Mouse (Mus musculus) stomach, embryonic 16.5 days (tissue): Measurements from ENCODE around the gene Ndufs2. TPM values are rescaled to one million over a fixed set of nuclear protein-coding genes. Genes with fewer than 3 reads are reported as not detected.
A peak's percentile ranks its signal among the peaks of the same experiment; 100 is the strongest.

Experiments
- ATAC-seq: fragments of 200-750 bp; cut with Nextera tagmentation; 2 replicates; pipeline ENCODE4 v1.8.0; 2017; ENCODE audit warnings: moderate number of reproducible peaks, moderate TSS enrichment; ENCODE audit not compliant: insufficient read depth, low FRiP score
- H3K27ac ChIP-seq: fragments of 300-500 bp; sonication (generic); 2 replicates; pipeline ENCODE4 v1.5.1; 2014; ENCODE audit warnings: low read length
- H3K27me3 ChIP-seq: fragments of 300-500 bp; sonication (generic); 2 replicates; pipeline ENCODE4 v1.6.1; 2014; ENCODE audit warnings: low read length, control low read depth, mixed read lengths; ENCODE audit not compliant: control insufficient read depth, insufficient read depth
- H3K36me3 ChIP-seq: fragments of 300-500 bp; sonication (generic); 2 replicates; pipeline ENCODE4 v1.6.1; 2014; ENCODE audit warnings: low read length; ENCODE audit not compliant: control insufficient read depth, insufficient read depth
- H3K4me1 ChIP-seq: fragments of 300-500 bp; sonication (generic); 2 replicates; pipeline ENCODE4 v1.6.1; 2014; ENCODE audit warnings: low read length, control low read depth, mixed read lengths; ENCODE audit not compliant: control insufficient read depth, insufficient read depth
- H3K4me2 ChIP-seq: fragments of 300-500 bp; sonication (generic); 2 replicates; pipeline ENCODE4 v1.6.1; 2014; ENCODE audit warnings: low read depth, low read length, mixed read lengths
- H3K4me3 ChIP-seq: fragments of 300-500 bp; sonication (generic); replicated peaks from 2 replicates; pipeline ENCODE4 v1.5.1; 2014; ENCODE audit warnings: mild to moderate bottlenecking, low read length
- H3K9ac ChIP-seq: fragments of 300-500 bp; sonication (generic); 2 replicates; pipeline ENCODE4 v1.6.1; 2014; ENCODE audit warnings: low read length
- H3K9me3 ChIP-seq: fragments of 300-500 bp; sonication (generic); replicated peaks from 2 replicates; pipeline ENCODE4 v1.6.1; 2016; ENCODE audit warnings: low read length, control low read depth; ENCODE audit not compliant: control insufficient read depth
- WGBS: fragments of 180-500 bp; shearing (Covaris S2); extraction: QIAGEN DNeasy Blood & Tissue Kit; methylation state at CpG from one replicate; pipeline ENCODE4 v1.1.7; 2014; 5-methylcytosine and 5-hydroxymethylcytosine counted together
- polyA plus RNA-seq: library from polyadenylated mRNA; unstranded; fragments of >200 nt; fragmentation: Nextera tagmentation; extraction: Ambion mirVana; gene quantifications from 2 replicates; pipeline ENCODE4 v1.2.1, GENCODE M21; 2015

Gene Ndufs2
- polyA plus RNA-seq, 1 experiment from 2014 or later, result 260 TPM

GRCm38 (mm10) chr1:171286517-171286916 is 35.3 kb upstream of the Ndufs2 start:
- no peak overlapping the region for H3K4me2 ChIP-seq
- H3K9me3 ChIP-seq, result no peaks in the 10 kb centered on the region
- no peaks in the 10 kb centered on the region for H3K27me3 ChIP-seq
- H3K36me3 ChIP-seq, result peaks cover 18% of the 10 kb centered on the region; the same call in 1 of the 2 replicates
- WGBS, result 86% methylated on average over 19 of the region's 19 CpGs
- H3K4me1 ChIP-seq, result peaks cover 23% of the 10 kb centered on the region
- ATAC-seq, result no peak
- H3K4me3 ChIP-seq, result peak overlapping the region; percentile 99; the same call in 1 of the 2 replicates
- no peak overlapping the region for H3K9ac ChIP-seq
- H3K27ac ChIP-seq, result no peak overlapping the region

GRCm38 (mm10) chr1:171285096-171285892 is 34.1 kb upstream of the Ndufs2 start:
- ATAC-seq, result no peak
- Histone ChIP-seq H3K4me2 (no peak overlapping the region), H3K9me3 (no peaks in the 10 kb centered on the region), H3K27ac (peak overlapping the region; percentile 30), H3K36me3 (peaks cover 18% of the 10 kb centered on the region; the same call in 1 of the 2 replicates), H3K4me3 (no peak overlapping the region; the same call in 1 of the 2 replicates), H3K9ac (peak overlapping the region; percentile 7; the same call in 1 of the 2 replicates), H3K4me1 (peaks cover 26% of the 10 kb centered on the region), H3K27me3 (no peaks in the 10 kb centered on the region)
- 82% methylated on average over 20 of the region's 20 CpGs for WGBS

GRCm38 (mm10) chr1:171284491-171284890 is 33.3 kb upstream of the Ndufs2 start:
- Histone ChIP-seq H3K27ac (no peak overlapping the region), H3K36me3 (peaks cover 18% of the 10 kb centered on the region; the same call in 1 of the 2 replicates), H3K4me1 (peaks cover 31% of the 10 kb centered on the region), H3K4me3 (no peak overlapping the region), H3K9ac (peak overlapping the region; percentile 7; the same call in 1 of the 2 replicates), H3K4me2 (no peak overlapping the region), H3K27me3 (no peaks in the 10 kb centered on the region), H3K9me3 (no peaks in the 10 kb centered on the region)
- 89% methylated on average over 15 of the region's 15 CpGs for WGBS
- no peak for ATAC-seq

GRCm38 (mm10) chr1:171283188-171284160 is 32.3 kb upstream of the Ndufs2 start:
- 89% methylated on average over 18 of the region's 18 CpGs for WGBS
- no peak overlapping the region for H3K27ac ChIP-seq
- H3K36me3 ChIP-seq, result peaks cover 13% of the 10 kb centered on the region; the same call in 1 of the 2 replicates
- peaks cover 31% of the 10 kb centered on the region for H3K4me1 ChIP-seq
- ATAC-seq, result no peak
- H3K4me3 ChIP-seq, result no peak overlapping the region
- H3K9ac ChIP-seq, result no peak overlapping the region
- H3K4me2 ChIP-seq, result no peak overlapping the region
- H3K9me3 ChIP-seq, result no peaks in the 10 kb centered on the region
- H3K27me3 ChIP-seq, result no peaks in the 10 kb centered on the region

- no peak overlapping the region; the same call in 1 of the 2 replicates for H3K27ac ChIP-seq
- 76% methylated on average over 18 of the region's 18 CpGs for WGBS
These were observed 31.1 kb upstream of the Ndufs2 start for GRCm38 (mm10) chr1:171282086-171282805.

GRCm38 (mm10) chr1:171281528-171281923 is 30.3 kb upstream of the Ndufs2 start:
- H3K9ac ChIP-seq, result peak overlapping the region; percentile 73
- WGBS, result 2% methylated on average over 10 of the region's 10 CpGs
- peak overlapping the region; percentile 87 for H3K27ac ChIP-seq
- H3K36me3 ChIP-seq, result peaks cover 12% of the 10 kb centered on the region; the same call in 1 of the 2 replicates
- peak overlapping the region; percentile 70 for H3K4me2 ChIP-seq
- H3K4me3 ChIP-seq, result peak overlapping the region; percentile 78
- H3K9me3 ChIP-seq, result no peaks in the 10 kb centered on the region
- no peaks in the 10 kb centered on the region for H3K27me3 ChIP-seq
- peaks cover 18% of the 10 kb centered on the region for H3K4me1 ChIP-seq
- peak; percentile 49 for ATAC-seq

More at GRCm38 (mm10) chr1:171282086-171282805, 31.1 kb upstream of the Ndufs2 start:
- Histone ChIP-seq H3K36me3 (peaks cover 12% of the 10 kb centered on the region; the same call in 1 of the 2 replicates), H3K4me1 (peaks cover 25% of the 10 kb centered on the region), H3K4me3 (peak overlapping the region; percentile 78), H3K9ac (peak overlapping the region; percentile 32; the same call in 1 of the 2 replicates), H3K9me3 (no peaks in the 10 kb centered on the region), H3K4me2 (peak overlapping the region; percentile 70), H3K27me3 (no peaks in the 10 kb centered on the region)
- no peak for ATAC-seq

- Histone ChIP-seq H3K4me3 (peak within 1 kb of the TSS; percentile 78), H3K27ac (peak within 1 kb of the TSS; percentile 87), H3K9me3 (no peaks in the 10 kb centered on the region), H3K36me3 (peaks cover 15% of the 10 kb centered on the region; the same call in 1 of the 2 replicates), H3K27me3 (no peaks in the 10 kb centered on the region), H3K9ac (peak within 1 kb of the TSS; percentile 73), H3K4me1 (peaks cover 16% of the 10 kb centered on the region), H3K4me2 (peak within 1 kb of the TSS; percentile 70)
- peak; percentile 96 for ATAC-seq
- under 1% methylated on average over 26 of the region's 26 CpGs for WGBS
These were observed 29.8 kb upstream of the Ndufs2 start, which contains the start of gene Ppox for GRCm38 (mm10) chr1:171280916-171281527. Gene Ppox (minus strand): TSS chr1:171281186.
